Mouse (Mus musculus): Measurements from ENCODE around the gene 4933430I17Rik. TPM values are rescaled to one million over a fixed set of nuclear protein-coding genes. Genes with fewer than 3 reads are reported as not detected.

The 4933430I17Rik gene
- total and polyA plus RNA-seq, 3 experiments = 0.30 to 1.8 (median 0.52) TPM

DNA sequence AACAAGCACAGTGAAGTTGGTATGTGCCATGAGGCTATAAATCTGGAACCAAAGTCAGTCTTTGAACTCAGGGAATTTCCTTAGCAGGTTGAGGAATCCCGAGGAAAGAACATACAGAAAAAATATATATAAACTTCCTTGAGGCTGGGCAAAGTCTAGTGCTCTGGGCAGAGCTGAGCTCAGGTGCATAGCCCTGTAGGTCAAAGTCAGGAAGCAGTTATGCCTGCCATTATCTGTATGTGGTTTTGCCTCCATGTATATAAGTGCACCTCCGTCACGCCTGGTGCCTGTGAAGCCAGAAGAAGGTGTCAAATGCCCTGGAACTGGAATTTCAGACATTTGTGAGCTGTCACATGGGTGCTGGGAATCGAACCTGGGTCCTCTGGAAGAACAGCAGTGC, 24.4 kb upstream of the 4933430I17Rik start:
- Histone ChIP-seq H3K9me3 (replicated peaks; ENCODE audit: low read length) (no peaks in the 10 kb centered on the region), H3K4me2 (ENCODE audit: insufficient read depth, low read depth, poor library complexity, severe bottlenecking) (no peak overlapping the region), H3K4me1 (ENCODE audit: control insufficient read depth in 1 of 2, insufficient read depth in 2 of 2) (peaks cover 0 to 16% of the 10 kb centered on the region in 2 experiments; a peak in 2 of 4 replicates), H3K79me2 (replicated peaks; ENCODE audit: control insufficient read depth, extremely low read depth, insufficient read depth, poor library complexity, severe bottlenecking) (no peaks in the 10 kb centered on the region), H3K27ac (ENCODE audit: insufficient read depth, low read depth) (no peak overlapping the region), H3K27me3 (replicated peaks) (no peaks in the 10 kb centered on the region), H3K9ac (ENCODE audit: insufficient read depth, low read depth) (no peak overlapping the region), H3K36me3 (replicated peaks in 1 of 2; ENCODE audit: control insufficient read depth in 1 of 2, insufficient read depth in 1 of 2, low read length in 1 of 2) (peaks cover 4 to 20% of the 10 kb centered on the region in 2 experiments), H3K4me3 (replicated peaks in 1 of 3; ENCODE audit: low read depth in 2 of 3, low read length in 2 of 3, poor library complexity in 1 of 3) (no peak overlapping the region)
- in situ Hi-C loops (cut with MboI; ENCODE audit: low pct_ligation_motif_present, low pct_unique_long_range_greater_than_20kb, low sequenced_read_pairs) = loop anchor here (10.0 kb wide), 1 partner anchor 96 kb away; the partner anchor contains the start of genes Cdc26 and Prpf4
- no peak for DNase-seq (ENCODE audit: extremely low read depth)
- no peak for TF ChIP-seq ETS1 (conservative IDR thresholded peaks at IDR 0.05; ENCODE audit: low read depth, low read length)
- 0 out of 2 replicates have a peak, but pooled peaks have one; percentile 5 for TF ChIP-seq MXI1 (IDR thresholded peaks at IDR 0.05; ENCODE audit: low read depth, low read length)
- no peak for TF ChIP-seq GABPA (IDR thresholded peaks at IDR 0.05; ENCODE audit: insufficient replicate concordance, low read depth, low read length)
- dilution Hi-C loops (cut with MboI; ENCODE audit: extremely low pct_ligation_motif_present, extremely low pct_unique_long_range_greater_than_20kb, low sequenced_read_pairs) = no loop called here

DNA sequence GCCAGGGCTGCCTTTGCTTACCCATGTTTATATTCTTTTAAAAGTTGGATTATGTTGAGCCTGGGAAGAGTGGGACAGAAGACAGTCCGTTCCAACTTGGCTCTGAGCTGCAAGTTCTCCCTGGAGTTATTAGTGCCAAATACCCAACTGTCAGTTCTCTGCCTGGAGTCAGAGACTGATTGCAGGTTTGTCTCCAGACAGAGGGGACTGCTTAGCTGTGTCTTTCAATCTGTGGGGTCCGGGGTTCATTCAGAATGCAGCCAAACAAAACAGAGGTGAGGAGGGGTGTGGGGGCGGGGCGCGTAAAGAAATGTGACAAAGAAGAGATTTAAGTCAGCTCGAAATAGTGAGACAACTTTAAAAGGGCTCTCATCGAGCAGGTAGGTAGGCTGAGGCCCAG, 23.6 kb upstream of the 4933430I17Rik start:
- dilution Hi-C loops (cut with MboI; ENCODE audit: extremely low pct_ligation_motif_present, extremely low pct_unique_long_range_greater_than_20kb, low sequenced_read_pairs) = no loop called here

DNA sequence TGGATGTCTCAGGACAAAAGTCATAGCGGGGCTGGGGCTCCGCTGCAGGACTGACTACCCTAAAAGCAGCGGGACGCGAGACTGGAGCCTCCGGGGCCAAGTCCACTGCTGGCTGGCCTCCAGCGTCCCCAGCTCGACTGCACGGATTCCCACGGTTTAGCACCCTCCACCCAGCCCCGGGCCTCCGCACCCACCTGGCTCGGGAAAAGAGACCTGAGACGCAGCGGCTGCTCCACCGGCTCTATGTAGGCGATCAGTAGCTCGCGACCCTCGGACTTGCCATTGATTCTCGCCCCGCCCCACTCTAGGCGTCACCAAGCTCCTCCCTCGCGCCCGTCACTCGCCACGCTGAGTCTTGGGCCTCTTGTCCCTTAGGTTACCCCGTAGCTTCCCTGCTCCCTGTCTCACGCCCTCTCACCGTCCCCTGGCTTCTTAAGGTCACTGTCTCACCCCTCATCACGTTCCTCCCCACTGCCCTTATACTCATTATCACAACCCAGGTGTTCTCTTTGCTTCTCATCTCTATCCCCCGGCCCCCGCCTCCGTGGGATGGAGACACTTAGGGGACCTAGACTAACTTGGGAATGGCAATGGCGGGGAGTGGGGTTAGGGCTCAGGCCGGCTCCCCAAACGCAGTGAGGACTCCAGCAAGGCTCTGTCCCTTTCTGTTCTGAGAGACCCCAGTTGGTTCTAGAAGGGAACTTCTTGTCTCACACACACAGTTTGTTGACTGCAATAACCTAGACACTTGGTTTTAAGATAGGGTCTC, 23.0 kb upstream of the 4933430I17Rik start:
- in situ Hi-C loops (cut with MboI; ENCODE audit: low pct_ligation_motif_present, low pct_unique_long_range_greater_than_20kb, low sequenced_read_pairs) (loop anchor here (10.0 kb wide), 1 partner anchor 97 kb away; the partner anchor contains the start of genes Cdc26 and Prpf4), dilution Hi-C loops (cut with MboI; ENCODE audit: extremely low pct_ligation_motif_present, extremely low pct_unique_long_range_greater_than_20kb, low sequenced_read_pairs) (no loop called here)
- Histone ChIP-seq H3K4me1 (ENCODE audit: control insufficient read depth in 1 of 2, insufficient read depth in 2 of 2) (peaks cover 0 to 16% of the 10 kb centered on the region in 2 experiments; a peak in 2 of 4 replicates), H3K4me3 (replicated peaks in 1 of 3; ENCODE audit: low read depth in 2 of 3, low read length in 2 of 3, poor library complexity in 1 of 3) (peak overlapping the region; percentile 66 to 85 (median 73)), H3K79me2 (replicated peaks; ENCODE audit: control insufficient read depth, extremely low read depth, insufficient read depth, poor library complexity, severe bottlenecking) (no peaks in the 10 kb centered on the region), H3K4me2 (ENCODE audit: insufficient read depth, low read depth, poor library complexity, severe bottlenecking) (peak overlapping the region; percentile 75), H3K27ac (ENCODE audit: insufficient read depth, low read depth) (no peak overlapping the region), H3K9me3 (replicated peaks; ENCODE audit: low read length) (no peaks in the 10 kb centered on the region), H3K36me3 (replicated peaks in 1 of 2; ENCODE audit: control insufficient read depth in 1 of 2, insufficient read depth in 1 of 2, low read length in 1 of 2) (peaks cover 4 to 23% of the 10 kb centered on the region in 2 experiments), H3K27me3 (replicated peaks) (no peaks in the 10 kb centered on the region), H3K9ac (ENCODE audit: insufficient read depth, low read depth) (peak overlapping the region; percentile 88)
- peak; percentile 93 for DNase-seq (ENCODE audit: extremely low read depth)
- TF ChIP-seq MXI1 (IDR thresholded peaks at IDR 0.05; ENCODE audit: low read depth, low read length) (peak; percentile 68; the same call in 1 of the 2 replicates), TCF12 (IDR thresholded peaks at IDR 0.05; ENCODE audit: low read depth, low read length) (peak; percentile 85), MAFK (IDR thresholded peaks at IDR 0.05; ENCODE audit: insufficient replicate concordance, low read length) (no peak), GABPA (IDR thresholded peaks at IDR 0.05; ENCODE audit: insufficient replicate concordance, low read depth, low read length) (no peak; the same call in 1 of the 2 replicates), MYC (IDR thresholded peaks at IDR 0.05; ENCODE audit: low read depth, low read length) (peak; percentile 72; the same call in 1 of the 2 replicates), ZKSCAN1 (IDR thresholded peaks at IDR 0.05; ENCODE audit: borderline replicate concordance, low read depth, low read length) (no peak), USF1 (IDR thresholded peaks at IDR 0.05; ENCODE audit: low read depth, low read length) (no peak), USF2 (conservative IDR thresholded peaks at IDR 0.05; ENCODE audit: low read depth, low read length) (0 out of 2 replicates have a peak, but pooled peaks have one; percentile 29), CTCF (conservative IDR thresholded peaks at IDR 0.05 in 1 of 2, IDR thresholded peaks at IDR 0.05 in 1 of 2; ENCODE audit: low read depth in 2 of 2, low read length in 2 of 2) (no peak), CHD2 (IDR thresholded peaks at IDR 0.05; ENCODE audit: low read length) (no peak), RAD21 (IDR thresholded peaks at IDR 0.05; ENCODE audit: low read depth, low read length) (no peak; the same call in 1 of the 2 replicates), POLR2AphosphoS2 (IDR thresholded peaks at IDR 0.05; ENCODE audit: low read depth, low read length) (peak; percentile 57; the same call in 1 of the 2 replicates), IRF4 (IDR thresholded peaks at IDR 0.05; ENCODE audit: low read depth, low read length) (peak; percentile 79), BHLHE40 (IDR thresholded peaks at IDR 0.05; ENCODE audit: low read depth, low read length) (peak; percentile 80), POLR2A (IDR thresholded peaks at IDR 0.05; ENCODE audit: low read depth, low read length) (peak; percentile 94), MAX (IDR thresholded peaks at IDR 0.05; ENCODE audit: low read length) (peak; percentile 57; the same call in 1 of the 2 replicates), PAX5 (IDR thresholded peaks at IDR 0.05; ENCODE audit: low read length) (no peak), ZNF384 (IDR thresholded peaks at IDR 0.05; ENCODE audit: low read depth, low read length) (no peak), NELFE (IDR thresholded peaks at IDR 0.05; ENCODE audit: low read depth, low read length) (peak; percentile 95), ELF1 (IDR thresholded peaks at IDR 0.05; ENCODE audit: low read depth, low read length) (peak; percentile 80)

More for the DNA sequence above, 23.6 kb upstream of the 4933430I17Rik start:
- H3K9ac ChIP-seq (ENCODE audit: insufficient read depth, low read depth) = peak overlapping the region; percentile 88
- no peaks in the 10 kb centered on the region for H3K9me3 ChIP-seq (replicated peaks; ENCODE audit: low read length)
- in situ Hi-C loops (cut with MboI; ENCODE audit: low pct_ligation_motif_present, low pct_unique_long_range_greater_than_20kb, low sequenced_read_pairs) = loop anchor here (10.0 kb wide), 1 partner anchor 97 kb away; the partner anchor contains the start of genes Cdc26 and Prpf4
- H3K27ac ChIP-seq (ENCODE audit: insufficient read depth, low read depth) = no peak overlapping the region
- H3K27me3 ChIP-seq (replicated peaks) = no peaks in the 10 kb centered on the region
- H3K36me3 ChIP-seq (replicated peaks in 1 of 2; ENCODE audit: control insufficient read depth in 1 of 2, insufficient read depth in 1 of 2, low read length in 1 of 2) = peaks cover 4 to 19% of the 10 kb centered on the region in 2 experiments
- no peaks in the 10 kb centered on the region for H3K79me2 ChIP-seq (replicated peaks; ENCODE audit: control insufficient read depth, extremely low read depth, insufficient read depth, poor library complexity, severe bottlenecking)
- no peak for DNase-seq (ENCODE audit: extremely low read depth)
- H3K4me1 ChIP-seq (ENCODE audit: control insufficient read depth in 1 of 2, insufficient read depth in 2 of 2) = peaks cover 0 to 16% of the 10 kb centered on the region in 2 experiments; a peak in 2 of 4 replicates
- H3K4me2 ChIP-seq (ENCODE audit: insufficient read depth, low read depth, poor library complexity, severe bottlenecking) = peak overlapping the region; percentile 72
- TF ChIP-seq MXI1 (IDR thresholded peaks at IDR 0.05; ENCODE audit: low read depth, low read length) = 0 out of 2 replicates have a peak, but pooled peaks have one; percentile 17
- TF ChIP-seq USF1 (IDR thresholded peaks at IDR 0.05; ENCODE audit: low read depth, low read length) = no peak
- TF ChIP-seq CHD2 (IDR thresholded peaks at IDR 0.05; ENCODE audit: low read length) = peak; percentile 79; the same call in 1 of the 2 replicates
- peak overlapping the region; percentile 66 to 85 (median 73) for H3K4me3 ChIP-seq (replicated peaks in 1 of 3; ENCODE audit: low read depth in 2 of 3, low read length in 2 of 3, poor library complexity in 1 of 3)
